Mouse (Mus musculus) lung, embryonic 14.5 days (tissue): ENCODE data around the gene Pbsn. TPM values are rescaled to one million over a fixed set of nuclear protein-coding genes. Genes with fewer than 3 reads are reported as not detected.
"Not testable (repeated sequence)": the region's sequence is repeated elsewhere in the genome, so short reads cannot be mapped to it uniquely, and the experiment has no call there.

Experiments
- ATAC-seq: fragments of 200-750 bp; cut with Nextera tagmentation; 2 replicates; pipeline ENCODE4 v1.8.0; 2017; ENCODE audit warnings: mild to moderate bottlenecking, moderate TSS enrichment, moderate library complexity; ENCODE audit not compliant: insufficient read depth
- DNase-seq: peaks from one replicate; pipeline ENCODE4 v3.0.0-alpha.2; 2015
- H3K27ac ChIP-seq: fragments of 300-500 bp; sonication (generic); 2 replicates; pipeline ENCODE4 v1.5.1; 2014; ENCODE audit warnings: low read depth, mild to moderate bottlenecking, moderate library complexity
- H3K27me3 ChIP-seq: fragments of 300-500 bp; sonication (generic); 2 replicates; pipeline ENCODE4 v1.6.1; 2014; ENCODE audit warnings: low read length, control low read depth; ENCODE audit not compliant: insufficient read depth
- H3K36me3 ChIP-seq: fragments of 300-500 bp; sonication (generic); 2 replicates; pipeline ENCODE4 v1.6.1; 2014; ENCODE audit warnings: control low read depth; ENCODE audit not compliant: insufficient read depth
- H3K4me1 ChIP-seq: fragments of 300-500 bp; sonication (generic); 2 replicates; pipeline ENCODE4 v1.6.1; 2014; ENCODE audit warnings: antibody characterized with exemption, control low read depth; ENCODE audit not compliant: insufficient read depth
- H3K4me2 ChIP-seq: fragments of 300-500 bp; sonication (generic); 2 replicates; pipeline ENCODE4 v1.6.1; 2014; ENCODE audit warnings: mild to moderate bottlenecking
- H3K4me3 ChIP-seq: fragments of 300-500 bp; sonication (generic); 2 replicates; pipeline ENCODE4 v1.5.1; 2014; ENCODE audit warnings: low read depth, low read length
- H3K9ac ChIP-seq: fragments of 300-500 bp; sonication (generic); 2 replicates; pipeline ENCODE4 v1.6.1; 2014
- H3K9me3 ChIP-seq: fragments of 300-500 bp; sonication (generic); 2 replicates; pipeline ENCODE4 v1.6.1; 2016; ENCODE audit warnings: low read depth, low read length, control low read depth
- CTCF ChIP-seq: IDR thresholded peaks from 2 replicates; pipeline ENCODE4 v1.5.1; 2016; ENCODE audit warnings: antibody characterized with exemption, low read depth
- WGBS: fragments of 180-500 bp; shearing (Covaris S2); extraction: QIAGEN DNeasy Blood & Tissue Kit; methylation state at CpG from one replicate; pipeline ENCODE4 v1.1.7; 2014; 5-methylcytosine and 5-hydroxymethylcytosine counted together
- polyA plus RNA-seq: library from polyadenylated mRNA; unstranded; fragments of >200 nt; fragmentation: Nextera tagmentation; extraction: Ambion mirVana; gene quantifications from 2 replicates; pipeline ENCODE4 v1.2.1, GENCODE M21; 2014

The Pbsn gene
- polyA plus RNA-seq, result not detected in 2 replicates

DNA sequence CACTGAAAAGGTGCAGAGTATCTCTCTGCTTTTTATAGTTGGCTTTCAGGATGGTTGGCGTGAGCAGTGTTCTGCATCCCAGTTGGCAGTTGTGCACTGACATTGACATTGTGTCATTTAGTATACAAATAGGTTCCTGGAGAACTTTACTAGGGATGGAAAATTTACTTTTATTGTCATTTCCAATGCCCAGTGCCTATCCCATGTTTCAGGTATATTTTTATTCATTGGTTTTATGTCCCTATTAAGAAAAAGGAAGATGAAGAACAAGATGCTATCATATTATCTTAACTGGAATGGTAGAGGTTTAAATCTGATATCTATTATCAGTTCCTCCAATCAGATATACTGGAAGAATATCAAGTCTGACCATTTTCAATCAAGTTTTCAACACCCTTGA, at the start of gene Pbsn:
Pbsn (minus strand) TSS at position 101 of the 400 bp plus-strand sequence.
- no peak for TF ChIP-seq CTCF
- H3K4me2 ChIP-seq, result no peak within 1 kb of the TSS
- no peaks in the 10 kb centered on the region for H3K9me3 ChIP-seq
- DNase-seq, result no peak
- no peaks in the 10 kb centered on the region for H3K27me3 ChIP-seq
- no peaks in the 10 kb centered on the region for H3K36me3 ChIP-seq
- no peak within 1 kb of the TSS for H3K27ac ChIP-seq
- no peak within 1 kb of the TSS for H3K9ac ChIP-seq
- no peak within 1 kb of the TSS for H3K4me3 ChIP-seq
- no peak for ATAC-seq
- WGBS, result 74% methylated on average over 1 of the region's 1 CpGs
- no peaks in the 10 kb centered on the region for H3K4me1 ChIP-seq

DNA sequence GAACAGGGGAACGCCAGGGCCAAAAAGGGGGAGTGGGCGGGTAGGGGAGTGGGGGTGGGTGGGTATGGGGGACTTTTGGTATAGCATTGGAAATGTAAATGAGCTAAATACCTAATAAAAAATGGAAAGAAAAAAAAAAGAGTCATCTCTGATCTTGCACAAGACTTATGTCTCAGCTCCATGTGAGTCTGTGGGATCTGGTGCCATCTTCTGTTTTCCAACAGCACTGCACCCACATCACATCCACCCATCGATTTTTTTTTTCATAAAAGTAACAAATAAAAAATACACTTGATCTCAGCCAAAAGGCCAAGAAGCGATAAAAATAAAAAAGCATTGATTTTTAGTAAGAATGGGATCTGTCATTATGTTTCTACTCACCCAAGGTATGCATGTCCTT, 26.6 kb upstream of the Pbsn start:
- H3K4me1 ChIP-seq, H3K36me3 ChIP-seq, H3K4me2 ChIP-seq, H3K27ac ChIP-seq, H3K9ac ChIP-seq, H3K27me3 ChIP-seq, ATAC-seq, DNase-seq, H3K4me3 ChIP-seq, H3K9me3 ChIP-seq: not testable (repeated sequence)
- 30% methylated on average over 2 of the region's 4 CpGs for WGBS

DNA sequence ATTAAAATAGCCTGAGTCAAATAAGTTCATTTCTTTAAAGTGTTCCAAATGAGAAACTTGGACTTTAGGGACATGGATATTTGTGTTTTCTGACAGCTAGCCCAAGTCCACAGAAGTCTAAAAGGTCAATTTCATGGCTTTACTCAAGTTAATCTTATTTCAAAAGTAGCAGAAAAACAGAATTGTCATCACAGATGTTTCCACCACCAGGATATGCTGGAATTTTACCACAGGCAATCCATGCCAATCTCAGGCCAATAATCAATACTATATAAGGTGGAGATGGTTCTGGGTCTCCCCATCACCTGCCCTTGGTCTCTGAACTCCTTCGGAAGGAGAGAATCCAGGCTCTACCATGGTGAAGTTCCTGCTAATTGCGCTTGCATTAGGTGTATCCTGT, 11.0 kb upstream of the Pbsn start, which contains the start of gene Gm14744:
Gm14744 (plus strand) TSS at position 301 of the 400 bp plus-strand sequence.
- 91% methylated on average over 2 of the region's 2 CpGs for WGBS
- H3K36me3 ChIP-seq, DNase-seq, H3K4me1 ChIP-seq, ATAC-seq, H3K4me2 ChIP-seq, H3K27ac ChIP-seq, H3K4me3 ChIP-seq, H3K9me3 ChIP-seq, H3K9ac ChIP-seq, H3K27me3 ChIP-seq: not testable (repeated sequence)

- ATAC-seq (no peak), DNase-seq (no peak)
- Histone ChIP-seq H3K9ac (no peak overlapping the region), H3K4me1 (no peaks in the 10 kb centered on the region), H3K36me3 (no peaks in the 10 kb centered on the region), H3K9me3 (no peaks in the 10 kb centered on the region), H3K27me3 (no peaks in the 10 kb centered on the region), H3K4me2 (no peak overlapping the region), H3K27ac (no peak overlapping the region), H3K4me3 (no peak overlapping the region)
- 0 out of 2 replicates have a peak, but pooled peaks have one; percentile 5 for TF ChIP-seq CTCF
- 53% methylated on average over 6 of the region's 6 CpGs for WGBS
These were observed 41.4 kb downstream of the Pbsn start for GRCm38 (mm10) chrX:77812031-77812430.

- peak overlapping the region; percentile 65; the same call in 1 of the 2 replicates for H3K27ac ChIP-seq
- DNase-seq, result peak; percentile 66
- no peaks in the 10 kb centered on the region for H3K36me3 ChIP-seq
- ATAC-seq, result peak; percentile 92
- no peaks in the 10 kb centered on the region for H3K27me3 ChIP-seq
- peak; percentile 79 for TF ChIP-seq CTCF
- no peaks in the 10 kb centered on the region for H3K9me3 ChIP-seq
- H3K4me3 ChIP-seq, result peak overlapping the region; percentile 33
- no peak overlapping the region; the same call in 1 of the 2 replicates for H3K9ac ChIP-seq
- peak overlapping the region; percentile 52 for H3K4me2 ChIP-seq
- no peaks in the 10 kb centered on the region for H3K4me1 ChIP-seq
- 20% methylated on average over 17 of the region's 17 CpGs for WGBS
These were observed 42.7 kb downstream of the Pbsn start for GRCm38 (mm10) chrX:77810608-77811206.

GRCm38 (mm10) chrX:77808602-77809001, 44.8 kb downstream of the Pbsn start:
- Histone ChIP-seq H3K9ac (no peak overlapping the region), H3K27me3 (no peaks in the 10 kb centered on the region), H3K27ac (no peak overlapping the region), H3K4me3 (no peak overlapping the region), H3K4me1 (no peaks in the 10 kb centered on the region), H3K4me2 (no peak overlapping the region), H3K9me3 (no peaks in the 10 kb centered on the region), H3K36me3 (no peaks in the 10 kb centered on the region)
- 14% methylated on average over 2 of the region's 2 CpGs for WGBS
- TF ChIP-seq CTCF, result peak; percentile 64
- ATAC-seq (no peak), DNase-seq (peak; percentile 59)

GRCm38 (mm10) chrX:77802293-77802692, 51.1 kb downstream of the Pbsn start:
- 66% methylated on average over 2 of the region's 2 CpGs for WGBS
- Histone ChIP-seq H3K9me3 (no peaks in the 10 kb centered on the region), H3K4me3 (no peak overlapping the region), H3K36me3 (no peaks in the 10 kb centered on the region), H3K27ac (no peak overlapping the region), H3K9ac (no peak overlapping the region), H3K27me3 (no peaks in the 10 kb centered on the region), H3K4me1 (no peaks in the 10 kb centered on the region), H3K4me2 (no peak overlapping the region)
- DNase-seq (no peak), ATAC-seq (no peak)
- no peak for TF ChIP-seq CTCF
